Mouse (Mus musculus): ENCODE measurements around the gene Tnfrsf22.
"Not testable (repeated sequence)": the region's sequence is repeated elsewhere in the genome, so short reads cannot be mapped to it uniquely, and the experiment has no call there.

The Tnfrsf22 gene

GRCm38 (mm10) chr7:143649034-143649768, at the start of gene Tnfrsf22:
TSS of gene Tnfrsf22 (minus strand) at chr7:143649661.
- peak; percentile 88 to 90 for DNase-seq

GRCm38 (mm10) chr7:143696140-143696539, 46.7 kb upstream of the Tnfrsf22 start:
- DNase-seq, result peak in 1 of 2 experiments; percentile 23

- DNase-seq, result no peak
These were observed 45.1 kb upstream of the Tnfrsf22 start for GRCm38 (mm10) chr7:143694550-143694949.

GRCm38 (mm10) chr7:143692746-143693510, 43.5 kb upstream of the Tnfrsf22 start:
- DNase-seq, result no peak

- no peak for DNase-seq
These were observed 42.4 kb upstream of the Tnfrsf22 start for GRCm38 (mm10) chr7:143691909-143692308.

GRCm38 (mm10) chr7:143691181-143691580, 41.7 kb upstream of the Tnfrsf22 start:
- DNase-seq, result no peak

GRCm38 (mm10) chr7:143689946-143690345, 40.5 kb upstream of the Tnfrsf22 start:
- no peak for DNase-seq

GRCm38 (mm10) chr7:143689481-143689880, 40.0 kb upstream of the Tnfrsf22 start:
- no peak for DNase-seq

- DNase-seq, result not testable (repeated sequence)
These were observed 37.2 kb upstream of the Tnfrsf22 start for GRCm38 (mm10) chr7:143686676-143687075.

- DNase-seq, result not testable (repeated sequence)
These were observed 36.7 kb upstream of the Tnfrsf22 start for GRCm38 (mm10) chr7:143686191-143686590.

- DNase-seq, result peak; percentile 88 to 89
These were observed 36.1 kb upstream of the Tnfrsf22 start, which contains the start of gene Tnfrsf23 for GRCm38 (mm10) chr7:143685359-143686067. TSS of gene Tnfrsf23 (minus strand) at chr7:143685872.

- not testable (repeated sequence) for DNase-seq
These were observed 35.1 kb upstream of the Tnfrsf22 start for GRCm38 (mm10) chr7:143684569-143684968.

- DNase-seq, result no peak
These were observed 32.1 kb upstream of the Tnfrsf22 start for GRCm38 (mm10) chr7:143681566-143681965.

- DNase-seq, result not testable (repeated sequence)
These were observed 31.4 kb upstream of the Tnfrsf22 start for GRCm38 (mm10) chr7:143680836-143681235.

GRCm38 (mm10) chr7:143679650-143680049, 30.2 kb upstream of the Tnfrsf22 start:
- not testable (repeated sequence) for DNase-seq

- DNase-seq, result no peak
These were observed 17.2 kb upstream of the Tnfrsf22 start for GRCm38 (mm10) chr7:143666427-143667311.

- no peak for DNase-seq
These were observed 14.0 kb upstream of the Tnfrsf22 start for GRCm38 (mm10) chr7:143663470-143663869.

GRCm38 (mm10) chr7:143660797-143661196, 11.3 kb upstream of the Tnfrsf22 start:
- DNase-seq, result no peak

- DNase-seq, result not testable (repeated sequence)
These were observed 397 bp upstream of the Tnfrsf22 start for GRCm38 (mm10) chr7:143649769-143650346.

GRCm38 (mm10) chr7:143643949-143644348, 5.5 kb downstream of the Tnfrsf22 start:
- DNase-seq, result not testable (repeated sequence)

- DNase-seq, result no peak
These were observed 12.8 kb downstream of the Tnfrsf22 start for GRCm38 (mm10) chr7:143636674-143637073.

GRCm38 (mm10) chr7:143631503-143631902, 18.0 kb downstream of the Tnfrsf22 start:
- no peak for DNase-seq
